Mouse (Mus musculus) heart, postnatal 25 days (tissue): ENCODE data around the gene Myl12a. TPM values are rescaled to one million over a fixed set of nuclear protein-coding genes. Genes with fewer than 3 reads are reported as not detected.

Source experiments
- DNase-seq: peaks from one replicate; pipeline ENCODE4 v3.0.0; 2022; ENCODE audit warnings: low spot score
- intact Hi-C: fragments of 180-260 bp; cut with DNase I; formaldehyde crosslinking; loops from one replicate; pipeline ENCODE4 v1.15.1; 2025
- total RNA-seq, 2 experiments: library from RNA; stranded (reverse); gene quantifications; 2 replicates each; pipeline ENCODE4 v1.2.3; 2021

Gene Myl12a
- total RNA-seq, 2 experiments from 2014 or later = 944 to 988 TPM

DNA sequence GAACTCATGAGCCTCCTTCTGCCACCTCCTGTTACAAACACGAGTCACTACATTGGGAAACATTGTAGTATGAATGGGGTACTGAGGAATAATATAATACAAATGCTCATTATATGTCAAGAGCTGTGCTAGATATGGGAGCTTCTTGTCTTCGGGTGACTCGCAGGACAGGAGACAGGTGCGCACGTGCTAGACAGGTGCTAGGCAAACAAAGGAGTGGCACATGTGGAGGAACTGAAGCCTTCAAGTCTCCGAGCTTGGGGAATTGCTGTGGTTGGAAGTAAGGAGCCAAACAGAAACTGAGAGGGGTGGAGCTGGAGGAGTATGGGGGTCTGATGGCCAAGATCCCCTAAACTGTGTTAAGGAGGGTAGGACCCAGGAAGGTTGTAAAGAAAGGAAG is 10.4 kb upstream of the Myl12a start:
- no peak for DNase-seq
- intact Hi-C loops = no loop called here

DNA sequence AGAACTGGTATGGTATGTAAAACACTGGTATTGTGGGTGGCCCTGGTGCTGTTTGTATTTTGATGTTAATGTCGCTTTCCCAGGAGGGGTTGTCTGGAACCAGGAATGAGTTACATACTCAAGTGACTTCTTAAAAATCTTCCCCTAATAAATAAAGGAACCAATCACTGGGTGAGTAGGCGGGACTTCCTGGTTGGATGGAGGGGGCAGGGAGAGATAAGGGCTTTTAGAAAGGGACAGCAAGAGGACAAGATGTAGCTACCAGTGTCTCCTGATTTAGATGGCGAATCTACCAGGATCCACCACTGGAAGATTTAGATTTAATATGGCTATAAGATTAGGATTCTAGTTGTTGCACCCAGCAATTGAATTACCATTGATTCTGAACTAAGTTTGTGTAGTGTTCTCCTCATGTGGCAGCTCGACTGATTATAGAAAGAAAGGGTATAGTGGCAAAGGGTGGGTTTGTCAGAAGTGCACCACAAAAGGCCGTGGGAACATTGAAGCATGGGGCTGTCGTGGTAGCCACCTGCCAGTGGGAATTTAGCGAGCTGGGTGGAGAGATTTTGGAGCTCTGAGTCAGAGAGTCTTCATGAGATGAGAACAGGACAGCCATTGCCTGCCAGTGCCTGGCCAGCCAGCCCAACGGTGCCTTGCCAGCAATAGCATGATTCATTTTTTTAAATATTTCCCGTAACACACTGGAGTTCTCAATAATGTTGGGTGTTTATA is 9.4 kb upstream of the Myl12a start:
- intact Hi-C loops = no loop called here
- no peak for DNase-seq

DNA sequence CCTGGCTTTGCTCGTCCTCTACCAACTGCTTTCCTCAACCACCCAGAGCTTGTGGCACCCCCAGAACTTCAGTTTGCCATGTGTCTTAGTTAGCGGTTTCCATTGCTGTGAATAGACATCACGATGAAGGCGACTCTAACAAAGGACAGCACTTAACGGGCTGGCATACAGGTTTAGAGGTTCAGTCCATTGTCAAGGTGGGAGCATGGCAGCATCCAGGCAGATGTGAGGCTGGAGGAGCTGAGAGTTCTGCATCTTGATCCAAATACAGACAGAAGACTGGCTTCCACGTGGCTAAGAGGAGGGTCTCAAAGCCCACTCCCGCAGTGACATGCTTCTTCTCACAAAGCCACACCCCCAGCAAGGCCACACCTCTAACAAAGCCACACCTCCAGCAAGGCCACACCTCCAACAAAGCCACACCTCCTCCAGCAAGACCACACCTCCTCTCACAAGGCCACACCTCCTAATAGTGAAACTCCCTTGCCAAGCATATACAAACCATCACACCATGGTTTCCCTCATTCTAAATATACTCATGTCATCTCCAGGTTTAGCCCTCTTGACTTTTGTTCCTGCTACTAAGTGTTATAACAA is 8.1 kb upstream of the Myl12a start:
- no peak for DNase-seq
- intact Hi-C loops = no loop called here

DNA sequence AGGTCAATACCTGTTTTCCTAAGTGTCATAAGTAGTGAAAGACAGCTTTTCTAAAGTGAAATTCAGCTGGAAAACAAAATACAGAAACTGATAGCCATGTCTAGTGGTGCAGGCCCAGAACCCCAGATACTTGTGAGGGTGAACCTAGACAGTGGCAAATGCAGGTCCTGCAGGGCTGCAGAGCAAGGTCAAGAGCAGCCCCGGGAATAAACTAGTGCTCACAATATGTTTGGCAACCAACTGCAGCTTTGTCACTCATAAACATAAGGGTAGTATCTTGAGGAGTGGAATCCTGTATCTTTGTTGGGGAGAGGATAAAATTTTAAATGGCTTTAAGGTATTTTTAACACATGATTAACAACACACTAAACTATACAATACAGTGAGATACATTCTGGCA is 7.1 kb upstream of the Myl12a start:
- no peak for DNase-seq
- intact Hi-C loops = no loop called here

DNA sequence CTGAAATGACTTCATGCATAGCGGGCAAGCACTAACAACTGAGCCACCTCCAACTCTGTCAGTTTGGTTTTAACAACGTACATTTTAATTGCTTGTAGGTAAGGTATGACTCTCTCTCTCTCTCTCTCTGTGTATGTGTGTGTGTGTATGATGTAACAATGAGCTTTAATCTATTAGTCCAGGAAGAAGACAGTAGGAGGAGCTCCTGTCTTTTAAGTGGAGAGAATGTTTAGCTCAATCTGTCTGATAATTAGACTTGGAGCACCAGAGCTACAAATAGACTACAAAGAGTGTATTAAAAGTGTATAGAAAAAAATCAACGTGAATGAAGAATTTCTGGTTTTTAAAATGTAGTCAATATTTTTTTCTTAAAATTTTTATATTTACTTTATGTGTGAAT is 6.0 kb upstream of the Myl12a start:
- intact Hi-C loops = no loop called here
- DNase-seq = no peak

DNA sequence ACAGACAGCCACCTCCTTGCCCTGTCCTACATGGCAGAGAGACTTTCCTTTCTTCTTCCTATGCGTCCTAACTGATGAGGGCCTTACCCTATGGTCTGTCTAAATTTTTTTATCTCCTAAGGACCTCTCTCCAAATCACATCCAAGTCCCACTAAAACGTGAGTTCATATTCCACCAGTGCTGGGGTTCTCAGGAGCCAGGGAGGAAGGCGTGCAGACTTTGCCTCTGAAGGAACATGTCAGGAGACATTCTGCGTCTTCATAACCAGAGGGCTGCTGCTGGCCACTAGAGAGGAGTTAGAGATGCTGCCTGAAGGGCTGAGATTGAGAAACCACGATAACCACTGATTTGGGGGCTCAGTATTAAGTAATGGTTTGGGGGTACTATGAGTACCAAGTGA is 4.3 kb upstream of the Myl12a start:
- intact Hi-C loops = no loop called here
- DNase-seq = no peak

DNA sequence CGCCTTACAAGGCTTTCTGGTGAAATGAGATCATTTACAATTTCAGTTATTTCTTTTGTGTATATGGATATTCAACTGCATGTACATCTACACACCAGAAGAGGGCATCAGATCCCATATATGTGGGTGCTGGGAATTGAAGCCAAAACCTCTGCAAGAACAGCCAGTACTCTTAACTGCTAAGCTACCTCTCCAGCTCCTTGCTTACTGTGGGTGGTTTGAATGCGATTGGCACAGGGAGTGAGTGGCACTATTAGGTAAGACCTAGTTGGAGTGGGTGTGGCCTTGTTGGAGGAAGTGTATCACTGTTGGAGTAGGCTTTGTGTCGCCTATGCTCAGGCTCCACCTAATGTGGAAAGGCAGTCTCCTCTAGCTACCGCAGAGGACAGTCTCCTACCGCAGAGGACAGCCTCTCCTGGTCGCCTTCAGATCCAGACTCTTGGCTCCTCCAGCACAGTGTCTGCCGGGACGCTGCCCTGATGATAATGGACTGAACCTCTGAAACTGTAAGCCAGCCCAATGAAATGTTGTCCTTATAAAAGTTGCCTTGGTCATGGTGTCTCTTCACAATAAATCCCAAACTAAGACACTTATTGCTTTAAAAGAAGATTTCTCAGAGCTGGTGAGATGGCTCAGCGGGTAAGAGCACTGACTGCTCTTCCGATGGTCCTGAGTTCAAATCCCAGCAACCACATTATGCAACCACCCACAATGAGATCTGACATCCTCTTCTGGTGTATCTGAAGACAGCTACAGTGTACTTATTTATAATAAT is 1.7 kb upstream of the Myl12a start:
- intact Hi-C loops = loop anchor here (5.0 kb wide), 2 partner anchors 38 to 193 kb away; no protein-coding TSS in a partner anchor
- no peak for DNase-seq

DNA sequence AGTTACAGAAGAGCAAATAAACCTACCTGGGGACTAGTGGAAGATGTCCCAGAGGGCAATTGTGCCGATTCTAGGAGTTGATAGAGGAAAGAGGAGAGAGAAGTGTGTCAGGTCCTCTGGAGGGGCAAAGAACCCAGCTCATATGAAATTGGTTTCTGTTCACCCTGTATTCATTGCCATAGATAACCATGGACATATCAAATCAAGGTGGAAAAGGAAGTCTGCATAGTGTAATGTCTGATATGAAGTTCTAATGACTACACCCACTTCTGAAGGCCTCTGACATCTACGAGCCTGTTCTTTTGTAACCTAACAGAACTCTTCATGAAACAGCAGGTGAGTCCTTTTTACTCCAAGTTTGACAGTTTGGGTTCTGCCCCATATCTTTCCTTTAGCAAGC is 1.0 kb upstream of the Myl12a start:
- intact Hi-C loops = loop anchor here (5.0 kb wide), 2 partner anchors 39 to 194 kb away; no protein-coding TSS in a partner anchor
- no peak for DNase-seq

DNA sequence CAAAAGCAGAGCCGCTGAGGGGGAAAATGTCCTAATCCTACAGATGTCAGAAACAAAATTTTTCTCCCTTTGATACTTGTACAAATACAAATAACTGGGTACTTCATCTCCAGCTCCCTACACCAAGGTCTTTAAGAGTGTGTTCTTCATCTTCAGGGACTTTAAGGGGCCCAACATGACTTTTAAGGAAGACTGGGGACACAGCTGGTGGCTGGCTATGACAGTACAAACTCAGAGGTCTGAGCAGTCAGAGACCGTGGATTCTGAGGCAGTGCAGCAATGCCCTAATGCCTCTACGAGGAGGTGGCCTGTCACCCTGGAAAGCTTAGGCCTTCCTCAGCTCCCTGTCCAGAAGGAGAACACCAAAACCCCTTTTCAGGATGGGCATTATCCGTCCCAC is 434 bp upstream of the Myl12a start:
- DNase-seq = no peak
- intact Hi-C loops = loop anchor here (5.0 kb wide), 2 partner anchors 39 to 194 kb away; no protein-coding TSS in a partner anchor

DNA sequence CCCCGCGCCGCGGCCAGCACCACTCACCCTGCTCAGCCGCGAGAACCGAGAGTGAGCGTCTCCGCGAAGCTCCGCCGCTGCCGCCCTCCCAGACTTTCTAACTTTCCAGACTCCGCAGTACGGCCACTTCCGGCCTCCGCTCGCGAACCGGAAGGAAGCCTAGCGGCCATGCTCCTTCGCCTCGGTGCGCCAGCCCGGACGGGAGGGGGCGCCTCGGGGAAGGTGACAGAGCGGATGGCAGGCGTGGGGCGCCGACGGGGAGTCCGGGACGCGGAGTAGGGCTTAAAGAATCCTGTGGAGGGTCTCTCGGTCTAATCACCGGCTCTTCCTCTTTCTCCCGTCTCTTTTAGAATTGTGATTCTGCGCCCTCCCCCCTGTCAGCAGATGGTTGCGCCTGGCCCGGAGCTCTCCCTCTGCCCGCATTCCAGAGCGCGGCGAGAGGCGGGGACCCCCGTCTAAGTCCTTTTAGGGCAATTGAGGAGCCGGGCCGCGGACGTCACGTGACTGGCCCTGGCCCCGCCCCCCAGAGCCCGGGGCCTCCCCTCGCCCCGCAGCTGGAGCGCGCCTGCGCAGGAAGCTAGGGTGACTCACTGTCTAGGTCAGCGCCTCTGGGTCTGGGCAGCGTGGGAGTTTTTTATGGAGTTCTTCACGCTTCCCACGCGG is 466 bp downstream of the Myl12a start, which contains the start of gene Myom1:
Myom1 (plus strand) TSS at position 553 of the 663 bp plus-strand sequence.
- peak; percentile 99 for DNase-seq
- intact Hi-C loops = loop anchor here (5.0 kb wide), 2 partner anchors 40 to 195 kb away; no protein-coding TSS in a partner anchor

DNA sequence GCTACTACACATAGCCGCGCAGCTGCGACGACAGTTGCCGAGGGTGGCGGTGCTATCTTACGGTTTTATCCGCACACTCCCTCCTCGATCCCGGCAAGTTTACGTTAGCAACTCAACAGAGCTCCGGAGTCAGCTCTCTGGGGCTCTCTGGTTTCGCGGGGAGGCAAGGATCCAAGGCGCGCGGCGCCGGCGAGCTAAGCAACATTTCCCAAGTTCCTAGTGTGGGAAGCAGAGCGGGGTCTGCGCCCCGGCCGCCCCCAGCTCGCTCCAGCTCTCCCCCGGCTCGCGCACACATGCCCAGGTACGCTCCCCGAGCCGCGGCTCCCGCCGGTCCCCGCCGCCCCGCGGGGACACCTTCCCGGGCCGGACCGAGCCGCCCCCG is 988 bp downstream of the Myl12a start:
- intact Hi-C loops = loop anchor here (1.0 to 5.0 kb wide), 3 partner anchors 8 to 196 kb away; no protein-coding TSS in a partner anchor
- DNase-seq = peak; percentile 37

DNA sequence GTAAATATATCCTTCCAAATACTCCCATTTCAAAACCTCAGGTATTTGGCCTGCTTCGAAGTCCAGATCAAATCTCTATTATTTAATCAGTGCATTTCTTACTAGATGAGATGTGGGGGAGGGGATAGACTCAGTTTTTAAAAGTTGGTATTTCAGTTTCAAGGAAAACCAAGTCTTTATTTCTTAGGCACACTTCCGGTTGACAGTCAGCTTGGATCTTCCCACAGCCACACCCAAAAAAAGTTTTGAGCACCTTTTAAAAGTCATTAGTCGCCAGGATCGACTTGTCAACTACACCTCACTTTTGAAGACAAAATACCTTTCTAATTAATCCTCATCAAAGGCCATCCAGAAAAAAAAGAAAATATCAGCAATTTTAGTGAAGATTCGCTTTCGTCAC is 1.6 kb downstream of the Myl12a start:
- no peak for DNase-seq
- intact Hi-C loops = loop anchor here (1.0 to 5.0 kb wide), 3 partner anchors 8 to 196 kb away; no protein-coding TSS in a partner anchor

DNA sequence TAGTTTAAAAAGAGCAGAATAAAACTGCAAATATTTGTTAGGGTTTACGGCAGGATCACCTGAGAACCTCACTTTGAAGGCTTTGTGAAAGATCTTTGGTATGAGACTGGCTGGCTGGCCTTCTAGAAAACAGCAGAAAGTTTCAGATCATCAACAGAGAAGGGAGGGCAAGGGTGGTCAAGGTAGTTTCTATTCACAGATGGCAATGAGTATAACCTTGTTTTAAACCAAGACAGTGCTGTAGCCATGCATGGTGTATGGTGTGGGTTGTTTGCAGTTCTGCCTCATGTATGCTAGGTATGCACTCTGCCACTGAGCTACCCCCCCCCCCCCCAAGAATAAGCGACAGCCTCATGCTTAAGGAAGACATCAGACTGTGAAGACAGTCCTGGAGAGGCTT is 2.4 kb downstream of the Myl12a start:
- DNase-seq = no peak
- intact Hi-C loops = loop anchor here (5.0 kb wide), 2 partner anchors 42 to 197 kb away; no protein-coding TSS in a partner anchor

DNA sequence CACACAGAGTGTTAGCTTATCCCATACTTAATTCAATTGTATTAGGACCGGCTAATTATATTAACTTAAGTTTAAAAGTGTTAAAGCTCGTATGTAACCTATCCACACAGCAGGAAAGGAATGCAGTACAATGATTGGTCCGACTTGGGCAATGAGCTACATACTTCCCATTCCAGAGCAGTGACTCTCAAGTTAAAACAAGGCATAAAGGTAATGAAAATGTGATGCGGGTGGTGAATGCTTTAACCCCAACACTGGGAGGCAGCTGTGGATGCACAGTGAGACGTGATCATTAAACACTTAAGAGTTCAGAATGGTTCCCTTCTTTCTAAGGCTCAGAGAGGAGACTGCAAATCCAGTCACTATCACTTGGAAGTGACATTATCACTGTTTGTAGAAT is 3.5 kb downstream of the Myl12a start:
- intact Hi-C loops = no loop called here

DNA sequence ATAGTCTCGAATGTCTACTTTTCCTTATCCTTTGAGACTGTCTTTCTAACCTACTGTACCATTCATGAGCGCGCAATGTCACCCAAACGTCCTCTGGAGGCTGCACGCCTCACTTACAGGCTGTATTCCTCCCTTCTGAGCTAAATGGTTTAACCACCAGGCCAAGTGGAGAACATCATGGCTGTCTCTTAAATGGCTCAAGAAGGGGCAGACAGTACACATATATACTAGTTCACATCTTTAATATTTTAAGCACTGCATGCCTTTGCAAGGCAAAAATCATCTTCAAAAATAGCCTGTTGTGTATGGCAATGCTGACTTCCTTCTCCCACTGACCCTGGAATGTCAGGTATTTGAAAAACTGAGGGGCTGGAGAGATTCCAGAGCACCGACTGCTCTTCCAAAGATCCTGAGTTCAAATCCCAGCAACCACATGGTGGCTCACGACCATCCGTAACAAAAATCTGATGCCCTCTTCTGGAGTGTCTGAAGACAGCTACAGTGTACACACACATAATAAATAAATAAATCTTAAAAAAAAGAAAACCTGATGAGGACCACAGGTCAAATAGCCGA is 4.2 kb downstream of the Myl12a start:
- DNase-seq = no peak
- intact Hi-C loops = no loop called here

More for the DNA sequence above, 3.5 kb downstream of the Myl12a start:
- DNase-seq = no peak

DNA sequence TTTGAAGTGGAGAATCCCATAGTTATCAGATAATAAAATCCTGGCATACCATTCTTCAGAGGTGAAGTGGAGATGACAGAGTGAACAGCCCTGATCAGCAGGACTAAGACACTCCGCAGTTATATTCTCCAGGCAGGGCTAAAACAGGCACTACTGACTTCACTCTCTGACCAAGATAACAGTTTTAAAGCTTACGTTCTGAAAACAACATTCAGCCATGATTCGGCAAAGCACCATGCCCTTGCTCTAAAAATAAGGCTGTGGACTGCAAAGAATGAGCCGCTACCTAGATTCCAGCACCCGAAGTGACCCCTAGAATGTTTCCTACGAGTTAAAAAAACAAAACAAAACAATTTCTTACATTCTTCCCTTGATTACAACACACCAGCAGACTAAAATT is 4.8 kb downstream of the Myl12a start:
- DNase-seq = no peak
- intact Hi-C loops = no loop called here

DNA sequence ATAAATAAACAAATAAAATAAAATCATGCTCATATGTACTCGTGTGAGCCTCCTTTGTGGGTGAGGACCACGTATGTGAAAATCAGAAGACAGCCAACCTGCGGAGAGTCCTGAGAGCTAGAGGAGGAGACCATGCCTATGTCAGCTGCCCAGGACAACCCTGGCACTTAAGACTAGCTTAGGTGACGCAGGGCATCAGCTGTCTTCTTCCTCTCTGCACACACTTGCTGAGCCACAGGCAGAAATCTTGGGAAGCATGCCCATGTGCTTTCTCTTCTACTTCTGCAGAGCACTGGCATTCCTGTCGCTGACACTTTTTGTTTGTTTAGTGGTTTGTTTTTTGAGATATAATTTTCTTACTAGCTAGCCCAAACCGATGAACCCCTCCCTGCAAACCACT is 7.1 kb downstream of the Myl12a start:
- intact Hi-C loops = no loop called here
- no peak for DNase-seq

DNA sequence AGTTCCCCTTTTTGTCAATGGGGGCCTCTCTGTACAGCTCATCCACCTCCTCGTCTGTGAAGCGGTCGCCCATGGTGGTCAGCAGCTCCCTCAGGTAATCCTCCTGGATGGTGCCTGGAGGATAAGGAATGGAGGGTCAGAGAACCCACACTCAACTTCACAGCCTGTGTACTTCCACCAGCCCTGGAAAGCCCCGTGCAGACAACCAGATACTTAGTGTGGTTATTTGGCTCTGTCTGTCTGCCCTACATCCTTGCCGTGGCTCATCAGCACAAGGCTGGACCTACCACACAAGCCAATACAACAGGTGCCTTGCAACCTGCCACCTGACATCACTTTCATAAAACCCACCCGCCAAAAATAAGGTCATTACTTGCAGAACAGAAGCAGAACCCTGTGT is 8.0 kb downstream of the Myl12a start:
- DNase-seq = no peak
- intact Hi-C loops = no loop called here

DNA sequence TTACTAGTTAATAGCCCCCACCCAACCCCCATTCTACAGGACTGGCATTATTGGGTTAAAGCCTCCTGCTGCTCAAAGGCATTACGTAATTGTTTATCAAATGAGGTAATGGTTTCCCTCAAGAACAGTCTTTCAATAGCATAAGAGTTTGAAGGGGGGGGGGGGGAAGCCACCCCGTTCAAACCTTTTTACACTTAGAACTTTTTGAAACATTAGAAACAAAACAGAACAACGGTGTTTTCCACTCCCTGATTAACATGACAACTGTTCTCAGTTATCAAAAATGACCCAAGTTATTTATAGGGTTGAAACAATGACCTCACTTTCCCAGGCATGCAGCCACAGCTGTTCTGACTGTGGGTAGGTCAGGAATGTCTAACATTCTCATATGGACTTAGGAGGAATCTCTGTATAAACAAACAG is 9.3 kb downstream of the Myl12a start:
- intact Hi-C loops = loop anchor here (1.0 kb wide), 1 partner anchor 8 kb away; no protein-coding TSS in a partner anchor

DNA sequence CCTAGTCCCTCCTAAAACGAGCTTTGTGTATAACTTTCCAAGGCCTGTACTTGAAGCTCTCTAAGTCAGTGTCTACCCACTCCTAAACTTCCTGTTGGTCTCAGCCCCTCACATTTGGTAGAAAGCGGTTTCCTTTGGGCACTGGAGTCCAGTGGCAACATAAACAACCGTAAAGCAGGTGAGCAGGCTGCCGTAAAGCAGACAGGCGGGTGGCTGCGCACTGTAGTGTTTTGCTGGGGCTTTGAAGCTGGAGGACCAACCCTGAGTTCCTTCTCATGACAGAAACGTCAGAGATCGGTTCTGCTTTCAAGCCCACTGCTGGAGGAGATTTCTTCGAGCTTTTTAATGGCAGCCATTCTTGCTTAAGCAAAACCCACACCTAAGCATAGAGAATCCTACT is 10.0 kb downstream of the Myl12a start:
- intact Hi-C loops = loop anchor here (1.0 kb wide), 1 partner anchor 9 kb away; no protein-coding TSS in a partner anchor
- DNase-seq = no peak

More for the DNA sequence above, 9.3 kb downstream of the Myl12a start:
- DNase-seq = no peak
